Mouse (Mus musculus): ENCODE results near the gene Tfr2. TPM values are rescaled to one million over a fixed set of nuclear protein-coding genes. Genes with fewer than 3 reads are reported as not detected.

Gene Tfr2
- polyA plus RNA-seq, 1 experiment from 2014 or later = 4.9 TPM

DNA sequence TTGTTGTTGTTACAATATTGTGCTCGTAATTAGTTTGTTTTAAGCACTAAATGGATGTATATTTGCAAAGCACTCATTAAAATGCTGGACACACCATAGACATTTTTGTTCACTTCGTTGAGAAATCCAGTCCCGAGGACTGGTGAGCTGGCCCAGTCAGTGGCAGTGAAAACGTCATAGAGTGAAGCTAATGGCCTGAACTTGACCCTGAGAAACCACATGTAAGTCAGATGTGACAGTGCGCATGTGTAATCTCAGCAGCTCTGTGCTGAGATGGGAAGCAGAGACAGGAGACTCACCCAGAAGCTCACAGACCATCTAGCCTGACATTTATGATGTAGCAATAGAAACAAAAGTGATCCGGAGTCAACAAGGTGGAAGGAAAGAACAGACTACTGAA lies 24.7 kb upstream of the Tfr2 start:
- H3K27me3 ChIP-seq (ENCODE audit: insufficient read depth, poor library complexity, severe bottlenecking) = no peaks in the 10 kb centered on the region
- no peaks in the 10 kb centered on the region for H3K4me1 ChIP-seq (replicated peaks)
- H3K27ac ChIP-seq = no peak overlapping the region
- no peak for DNase-seq (ENCODE audit: low spot score)
- H3K9me3 ChIP-seq = no peaks in the 10 kb centered on the region
- H3K36me3 ChIP-seq = no peaks in the 10 kb centered on the region
- no peak overlapping the region for H3K4me3 ChIP-seq
- 76% methylated on average over 6 of the region's 6 CpGs for WGBS

DNA sequence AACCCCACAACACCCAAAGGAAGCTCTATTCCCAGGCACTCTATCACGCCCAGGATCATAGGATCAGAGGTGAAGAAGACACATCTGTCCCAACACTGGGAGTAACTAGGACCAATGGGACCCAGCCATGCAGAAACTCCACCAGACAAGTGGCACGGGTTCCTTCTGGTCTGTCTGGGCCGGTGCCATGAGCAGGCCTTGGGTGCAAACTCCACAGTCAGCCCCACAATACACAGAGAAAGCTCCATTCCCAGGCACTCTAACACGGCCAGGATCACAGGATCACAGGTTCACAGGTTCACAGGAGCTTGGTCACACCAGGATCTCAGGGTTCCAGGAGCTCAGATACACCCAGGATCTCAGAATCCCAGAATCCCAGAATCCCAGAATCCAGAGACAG lies 24.0 kb upstream of the Tfr2 start:
- no peak for DNase-seq (ENCODE audit: low spot score)
- H3K27me3 ChIP-seq (ENCODE audit: insufficient read depth, poor library complexity, severe bottlenecking) = no peaks in the 10 kb centered on the region
- no peak overlapping the region for H3K27ac ChIP-seq
- H3K36me3 ChIP-seq = no peaks in the 10 kb centered on the region
- H3K4me1 ChIP-seq (replicated peaks) = no peaks in the 10 kb centered on the region
- WGBS = 80% methylated on average over 4 of the region's 4 CpGs
- H3K9me3 ChIP-seq = no peaks in the 10 kb centered on the region
- H3K4me3 ChIP-seq = no peak overlapping the region

DNA sequence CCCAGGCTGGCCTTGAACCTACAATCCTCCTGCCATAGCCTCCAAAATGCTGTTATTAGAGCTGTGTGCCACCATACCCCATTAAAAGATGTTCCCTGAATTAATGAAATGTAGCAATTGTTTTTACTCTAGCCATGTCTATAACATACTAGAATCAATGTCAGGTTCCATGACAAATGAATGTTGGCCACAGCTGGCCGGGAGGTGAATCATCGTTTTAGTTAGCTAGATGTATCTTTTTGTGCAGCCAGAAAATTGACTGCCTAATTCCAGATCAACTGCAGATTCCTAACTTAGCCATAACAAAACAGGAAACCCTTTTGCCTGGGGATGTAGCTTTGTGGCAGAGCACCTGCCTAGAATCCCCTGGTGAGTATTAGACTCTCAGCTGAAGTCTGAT lies 19.8 kb upstream of the Tfr2 start:
- no peaks in the 10 kb centered on the region for H3K9me3 ChIP-seq
- H3K4me1 ChIP-seq (replicated peaks) = peaks cover 14% of the 10 kb centered on the region; the same call in 1 of the 2 replicates
- H3K27ac ChIP-seq = no peak overlapping the region
- WGBS = 94% methylated on average over 2 of the region's 2 CpGs
- no peak for DNase-seq (ENCODE audit: low spot score)
- H3K4me3 ChIP-seq = no peak overlapping the region
- peaks cover 13% of the 10 kb centered on the region for H3K27me3 ChIP-seq (ENCODE audit: insufficient read depth, poor library complexity, severe bottlenecking)
- H3K36me3 ChIP-seq = no peaks in the 10 kb centered on the region

DNA sequence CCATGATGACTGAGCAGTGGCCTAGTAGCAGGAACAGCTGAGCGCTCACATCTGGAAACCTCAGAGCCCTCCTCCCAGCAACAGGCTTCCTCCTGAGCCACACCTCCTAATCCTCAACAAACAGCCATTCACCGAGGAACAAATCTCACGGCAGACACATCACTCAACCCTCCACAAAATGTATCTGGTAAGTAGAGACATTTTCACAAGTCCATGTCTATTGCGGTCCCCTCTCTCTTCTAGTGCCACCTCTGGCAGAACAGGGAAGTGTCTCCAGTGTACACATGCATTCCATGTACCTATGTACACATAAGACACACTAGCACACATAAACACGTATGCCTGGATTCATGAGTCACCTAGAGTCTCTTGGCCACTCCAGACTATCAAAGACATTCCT lies 18.5 kb upstream of the Tfr2 start:
- DNase-seq (ENCODE audit: low spot score) = no peak
- H3K4me3 ChIP-seq = no peak overlapping the region
- H3K36me3 ChIP-seq = no peaks in the 10 kb centered on the region
- WGBS = 73% methylated on average over 5 of the region's 5 CpGs
- H3K4me1 ChIP-seq (replicated peaks) = peaks cover 14% of the 10 kb centered on the region; the same call in 1 of the 2 replicates
- H3K27me3 ChIP-seq (ENCODE audit: insufficient read depth, poor library complexity, severe bottlenecking) = peaks cover 19% of the 10 kb centered on the region
- no peaks in the 10 kb centered on the region for H3K9me3 ChIP-seq
- no peak overlapping the region for H3K27ac ChIP-seq

DNA sequence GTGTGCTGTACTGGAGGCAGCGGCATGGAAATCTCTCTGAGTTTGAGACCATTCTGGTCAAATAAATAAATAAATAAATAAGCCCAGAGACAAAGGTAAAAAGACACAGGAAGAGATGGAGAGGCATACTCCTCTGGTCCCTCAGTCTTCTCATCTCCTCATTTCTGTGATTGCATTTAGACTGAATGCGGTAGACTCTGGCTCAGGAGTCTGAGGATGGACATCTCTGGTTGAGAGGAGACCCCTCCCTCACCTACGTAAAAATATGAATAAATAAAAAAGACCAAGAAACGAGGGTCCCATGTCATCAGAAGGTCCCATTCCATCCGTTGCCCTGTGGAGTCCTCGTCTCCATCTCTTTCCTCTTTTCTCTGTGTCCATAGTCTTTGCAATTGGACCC lies 16.6 kb upstream of the Tfr2 start:
- H3K36me3 ChIP-seq = no peaks in the 10 kb centered on the region
- 30% methylated on average over 6 of the region's 6 CpGs for WGBS
- H3K9me3 ChIP-seq = no peaks in the 10 kb centered on the region
- H3K27me3 ChIP-seq (ENCODE audit: insufficient read depth, poor library complexity, severe bottlenecking) = peaks cover 19% of the 10 kb centered on the region
- 0 out of 2 replicates have a peak overlapping the region, but pooled peaks have one; percentile 72 for H3K27ac ChIP-seq
- H3K4me1 ChIP-seq (replicated peaks) = peaks cover 14% of the 10 kb centered on the region; the same call in 1 of the 2 replicates
- no peak for DNase-seq (ENCODE audit: low spot score)
- peak overlapping the region; percentile 49 for H3K4me3 ChIP-seq

DNA sequence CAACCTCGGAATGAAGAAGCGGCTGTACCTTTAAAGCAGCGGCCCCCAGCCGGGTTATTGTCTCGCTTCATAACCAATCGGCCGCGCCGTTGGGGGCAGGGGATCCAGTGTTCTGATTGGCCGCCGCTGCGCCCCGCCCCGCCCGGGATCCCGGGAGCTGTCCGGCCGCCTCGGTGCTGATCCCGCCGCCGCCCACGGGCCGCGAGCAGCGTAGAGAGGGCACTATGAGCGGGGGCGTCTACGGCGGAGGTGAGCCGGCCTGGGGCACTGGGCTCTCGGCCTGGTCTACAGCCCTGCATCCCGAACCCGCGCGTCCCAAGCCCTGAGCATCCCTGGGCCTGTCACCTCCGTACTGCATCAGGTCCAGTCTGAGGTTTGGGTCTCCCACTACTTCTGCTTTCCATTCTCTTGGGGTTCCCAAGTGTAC lies 16.2 kb upstream of the Tfr2 start, which contains the start of gene Actl6b:
TSS of gene Actl6b (plus strand) at position 107 of the 427 bp plus-strand sequence.
- H3K27ac ChIP-seq = peak within 1 kb of the TSS; percentile 72
- under 1% methylated on average over 37 of the region's 37 CpGs for WGBS
- peak; percentile 86 for DNase-seq (ENCODE audit: low spot score)
- H3K9me3 ChIP-seq = no peaks in the 10 kb centered on the region
- no peaks in the 10 kb centered on the region for H3K36me3 ChIP-seq
- peaks cover 19% of the 10 kb centered on the region for H3K27me3 ChIP-seq (ENCODE audit: insufficient read depth, poor library complexity, severe bottlenecking)
- peaks cover 14% of the 10 kb centered on the region; the same call in 1 of the 2 replicates for H3K4me1 ChIP-seq (replicated peaks)
- peak within 1 kb of the TSS; percentile 49 for H3K4me3 ChIP-seq

DNA sequence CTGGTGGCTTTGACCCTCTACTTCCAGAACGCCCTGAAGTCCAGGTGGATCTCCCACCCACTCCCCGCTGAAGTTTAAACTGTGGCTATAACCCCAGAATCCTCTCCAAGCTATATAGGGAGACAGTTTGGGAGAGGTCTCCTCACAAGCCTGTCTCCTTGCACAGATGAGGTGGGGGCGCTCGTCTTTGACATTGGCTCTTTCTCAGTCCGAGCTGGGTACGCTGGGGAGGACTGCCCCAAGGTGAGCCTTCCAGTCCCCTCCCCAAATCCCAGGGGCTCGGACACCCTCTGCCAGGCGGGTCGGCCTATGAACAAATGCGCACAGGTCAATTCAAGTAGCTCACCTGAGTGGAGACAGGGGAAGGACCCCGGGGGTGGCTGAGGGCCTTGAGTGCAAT lies 15.7 kb upstream of the Tfr2 start:
- Histone ChIP-seq H3K27ac (peak overlapping the region; percentile 72), H3K9me3 (no peaks in the 10 kb centered on the region), H3K27me3 (ENCODE audit: insufficient read depth, poor library complexity, severe bottlenecking) (peaks cover 23% of the 10 kb centered on the region), H3K4me1 (replicated peaks) (peaks cover 14% of the 10 kb centered on the region; the same call in 1 of the 2 replicates), H3K4me3 (peak overlapping the region; percentile 49), H3K36me3 (no peaks in the 10 kb centered on the region)
- no peak for DNase-seq (ENCODE audit: low spot score)
- 42% methylated on average over 11 of the region's 11 CpGs for WGBS

DNA sequence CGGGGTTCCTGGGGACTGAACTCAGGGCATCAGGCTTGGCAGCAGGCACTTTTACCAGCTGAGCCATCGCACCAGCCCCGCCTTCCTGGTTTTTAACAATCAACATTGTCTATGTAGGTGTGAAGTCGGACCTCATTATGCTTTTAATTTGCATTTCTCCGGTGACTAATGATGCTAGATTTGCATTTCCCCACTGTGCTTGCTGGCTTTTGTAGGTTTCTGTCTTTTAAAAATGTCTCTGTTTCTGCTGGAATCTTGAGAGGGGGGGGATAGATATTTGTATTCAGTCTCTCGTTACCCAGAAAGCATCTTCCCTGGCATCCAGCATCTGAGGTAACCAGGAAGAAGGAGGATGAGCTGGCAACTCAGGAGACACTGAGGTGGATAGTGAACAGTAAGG lies 8.1 kb upstream of the Tfr2 start:
- H3K4me1 ChIP-seq (replicated peaks) = peaks cover 9% of the 10 kb centered on the region
- no peak for DNase-seq (ENCODE audit: low spot score)
- no peaks in the 10 kb centered on the region for H3K9me3 ChIP-seq
- peaks cover 4% of the 10 kb centered on the region; the same call in 1 of the 2 replicates for H3K27me3 ChIP-seq (ENCODE audit: insufficient read depth, poor library complexity, severe bottlenecking)
- H3K27ac ChIP-seq = no peak overlapping the region
- H3K4me3 ChIP-seq = no peak overlapping the region
- no peaks in the 10 kb centered on the region for H3K36me3 ChIP-seq
- WGBS = 73% methylated on average over 6 of the region's 6 CpGs

DNA sequence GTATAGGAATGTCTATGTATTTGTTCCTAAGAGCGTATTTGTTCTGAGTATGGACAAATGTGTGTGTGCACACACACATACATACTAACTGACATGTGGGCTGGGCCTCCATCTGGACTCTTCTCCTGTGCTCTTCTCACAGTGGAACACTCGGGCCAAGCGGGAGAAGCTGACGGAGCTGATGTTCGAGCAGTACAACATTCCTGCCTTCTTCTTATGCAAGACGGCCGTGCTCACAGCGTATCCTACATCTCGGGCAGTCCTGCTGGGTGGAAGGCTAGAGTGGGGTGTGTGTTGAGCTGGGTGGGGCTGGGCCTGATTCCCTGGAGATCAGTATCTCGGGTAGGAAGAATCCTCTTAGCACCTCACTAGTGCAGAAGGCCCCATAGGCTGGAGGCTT lies 6.7 kb upstream of the Tfr2 start:
- no peak for DNase-seq (ENCODE audit: low spot score)
- no peak overlapping the region for H3K27ac ChIP-seq
- H3K4me1 ChIP-seq (replicated peaks) = peaks cover 9% of the 10 kb centered on the region
- H3K27me3 ChIP-seq (ENCODE audit: insufficient read depth, poor library complexity, severe bottlenecking) = peaks cover 4% of the 10 kb centered on the region; the same call in 1 of the 2 replicates
- no peaks in the 10 kb centered on the region; the same call in 1 of the 2 replicates for H3K36me3 ChIP-seq
- WGBS = 77% methylated on average over 10 of the region's 10 CpGs
- no peaks in the 10 kb centered on the region for H3K9me3 ChIP-seq
- H3K4me3 ChIP-seq = no peak overlapping the region

DNA sequence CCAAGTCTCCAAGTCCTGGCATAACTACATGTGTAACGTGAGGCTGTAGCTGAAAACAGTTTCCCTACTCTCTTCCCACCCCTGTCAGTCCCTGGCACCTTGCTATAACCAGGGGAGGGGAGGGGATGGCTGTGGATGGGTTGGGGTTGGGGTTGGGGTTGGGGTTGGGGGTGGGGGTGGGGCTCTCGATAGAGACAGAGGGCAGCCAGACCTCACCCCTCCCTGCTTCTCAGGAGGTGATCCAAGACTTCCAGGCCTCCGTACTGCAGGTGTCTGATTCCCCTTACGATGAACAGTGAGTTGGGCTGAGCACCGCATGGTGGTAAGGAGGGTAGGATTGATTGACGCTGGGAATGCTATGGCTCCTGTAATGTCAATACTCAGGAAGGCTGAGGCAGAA lies 3.9 kb upstream of the Tfr2 start:
- no peaks in the 10 kb centered on the region; the same call in 1 of the 2 replicates for H3K36me3 ChIP-seq
- H3K4me1 ChIP-seq (replicated peaks) = peaks cover 26% of the 10 kb centered on the region
- WGBS = 72% methylated on average over 6 of the region's 6 CpGs
- H3K9me3 ChIP-seq = no peaks in the 10 kb centered on the region
- DNase-seq (ENCODE audit: low spot score) = no peak
- H3K27me3 ChIP-seq (ENCODE audit: insufficient read depth, poor library complexity, severe bottlenecking) = no peaks in the 10 kb centered on the region
- no peak overlapping the region for H3K4me3 ChIP-seq
- H3K27ac ChIP-seq = no peak overlapping the region

DNA sequence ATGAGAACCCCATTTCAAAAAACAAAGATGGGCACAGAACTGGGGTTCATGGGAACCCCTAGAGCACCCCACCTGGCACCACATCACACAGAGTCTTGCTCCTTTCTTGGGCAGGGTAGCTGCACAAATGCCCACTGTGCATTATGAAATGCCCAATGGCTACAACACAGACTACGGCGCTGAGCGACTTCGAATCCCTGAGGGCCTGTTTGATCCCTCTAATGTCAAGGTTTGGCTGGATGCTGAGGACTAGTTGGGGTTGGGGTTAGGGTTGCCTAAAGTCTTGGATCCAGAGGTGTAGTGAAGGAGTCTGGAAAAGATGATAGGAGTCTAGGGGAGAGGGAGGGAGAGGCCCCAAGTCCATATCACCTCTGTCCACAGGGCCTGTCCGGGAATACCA lies 3.2 kb upstream of the Tfr2 start:
- DNase-seq (ENCODE audit: low spot score) = no peak
- 96% methylated on average over 5 of the region's 5 CpGs for WGBS
- Histone ChIP-seq H3K9me3 (no peaks in the 10 kb centered on the region), H3K27me3 (ENCODE audit: insufficient read depth, poor library complexity, severe bottlenecking) (no peaks in the 10 kb centered on the region), H3K27ac (no peak overlapping the region), H3K36me3 (no peaks in the 10 kb centered on the region; the same call in 1 of the 2 replicates), H3K4me3 (no peak overlapping the region), H3K4me1 (replicated peaks) (peaks cover 26% of the 10 kb centered on the region)

DNA sequence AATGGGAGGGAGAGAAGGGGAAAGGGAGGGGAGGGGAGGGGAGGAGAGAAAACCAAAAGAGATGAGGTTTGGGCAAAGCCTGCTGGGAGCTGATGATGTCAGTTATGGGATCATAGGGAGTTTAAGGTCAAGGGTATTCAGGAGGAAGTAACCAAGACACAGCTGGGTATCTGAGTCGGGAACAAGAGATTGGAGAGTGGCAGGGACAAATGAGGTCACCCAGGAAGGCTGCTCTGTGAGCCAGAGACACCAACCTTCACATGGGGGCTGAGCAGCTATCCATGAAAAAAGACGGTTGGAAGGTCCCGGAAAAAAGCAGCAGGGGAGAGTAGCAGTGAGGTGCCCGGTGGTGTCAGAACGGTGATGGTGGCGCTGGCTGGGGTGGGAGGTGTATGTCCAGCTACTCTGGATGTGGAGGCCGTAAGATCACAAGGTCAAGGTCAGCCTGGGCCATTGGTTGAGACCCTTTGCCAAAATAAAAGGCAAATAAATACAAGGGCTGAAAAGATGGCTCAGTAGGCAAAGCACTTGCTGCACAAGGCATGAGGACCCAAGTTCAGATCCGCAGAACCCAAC lies 1.3 kb upstream of the Tfr2 start:
- H3K4me3 ChIP-seq = no peak overlapping the region
- H3K27me3 ChIP-seq (ENCODE audit: insufficient read depth, poor library complexity, severe bottlenecking) = no peaks in the 10 kb centered on the region; the same call in 1 of the 2 replicates
- no peak overlapping the region for H3K27ac ChIP-seq
- peaks cover 26% of the 10 kb centered on the region for H3K4me1 ChIP-seq (replicated peaks)
- H3K36me3 ChIP-seq = no peaks in the 10 kb centered on the region; the same call in 1 of the 2 replicates
- H3K9me3 ChIP-seq = no peaks in the 10 kb centered on the region
- DNase-seq (ENCODE audit: low spot score) = no peak
- WGBS = 89% methylated on average over 8 of the region's 8 CpGs

DNA sequence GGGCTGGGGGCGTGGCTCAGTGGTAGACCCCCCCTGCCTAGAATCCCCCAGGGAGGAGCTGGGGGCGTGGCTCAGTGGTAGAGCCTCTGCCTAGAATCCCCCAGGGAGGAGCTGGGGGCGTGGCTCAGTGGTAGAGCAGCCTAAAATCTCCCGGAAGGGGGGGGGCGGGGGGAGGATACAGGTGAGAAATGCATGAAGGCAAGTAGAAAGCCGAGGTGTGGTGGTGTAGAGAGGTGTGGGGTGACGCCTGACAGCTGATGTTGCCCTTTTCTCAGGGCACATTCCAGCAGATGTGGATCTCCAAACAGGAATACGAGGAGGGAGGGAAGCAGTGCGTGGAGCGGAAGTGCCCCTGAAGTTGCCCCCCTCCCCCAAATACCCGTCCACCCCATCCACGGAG lies 609 bp upstream of the Tfr2 start:
- Histone ChIP-seq H3K36me3 (no peaks in the 10 kb centered on the region; the same call in 1 of the 2 replicates), H3K4me3 (no peak overlapping the region), H3K9me3 (no peaks in the 10 kb centered on the region), H3K27me3 (ENCODE audit: insufficient read depth, poor library complexity, severe bottlenecking) (peaks cover 5% of the 10 kb centered on the region), H3K4me1 (replicated peaks) (peaks cover 27% of the 10 kb centered on the region), H3K27ac (no peak overlapping the region)
- 65% methylated on average over 12 of the region's 12 CpGs for WGBS
- no peak for DNase-seq (ENCODE audit: low spot score)
